Mouse (Mus musculus): Measurements from ENCODE around the gene Tmem231.

- TF ChIP-seq CTCF (conservative IDR thresholded peaks at IDR 0.05; ENCODE audit: low read length), result no peak
- TF ChIP-seq NANOG (IDR thresholded peaks at IDR 0.05; ENCODE audit: borderline replicate concordance, low read length), result no peak
- no peak for TF ChIP-seq POU5F1 (IDR thresholded peaks at IDR 0.05; ENCODE audit: borderline replicate concordance, low read length)
Observed at GRCm38 (mm10) chr8:111947144-111947543, 13.5 kb upstream of the Tmem231 start.

All from E14TG2a.4 (cell line).